In genomic region chr8:94307652-94308051, GRCm38 (mm10) we compare ENCODE assay signal across 15 mouse cellular contexts. TPM values are rescaled to one million over a fixed set of nuclear protein-coding genes. Genes with fewer than 3 reads are reported as not detected.
DNase-seq lines count a peak whose midpoint lies in the region; ATAC-seq lines count a peak whose summit lies in the region.
"Had no signal": no experiment of that assay in that cellular context is flagged by ENCODE, and none has a peak within 500 bp of the region (broad histone marks: within the 10 kb centered on the region; RNA-seq: fewer than 3 reads in every experiment).

No protein-coding gene starts in this region.

- peaks cover 91% of the 10 kb centered on the region for H3K36me3 ChIP-seq in heart, embryonic 13.5 days
- H3K36me3 ChIP-seq in liver, embryonic 12.5 days: peaks cover 92% of the 10 kb centered on the region

- intact Hi-C loops in heart, postnatal 10 days (cut with DNase I): no loop called here

- peak overlapping the region; percentile 57; the same call in 1 of the 2 replicates for H3K27ac ChIP-seq in heart, embryonic 13.5 days (replicated peaks)
- H3K27ac ChIP-seq in liver, embryonic 12.5 days: peak overlapping the region; percentile 45; the same call in 1 of the 2 replicates
- H3K27ac ChIP-seq: embryonic facial prominence, embryonic 15.5 days; forebrain, embryonic 12.5 days; layer of hippocampus, adult 2 months; neural tube, embryonic 12.5 days had no signal

- DNase-seq in heart, postnatal 10 days: no peak
- DNase-seq in MEL-GATA-1-ER (ENCODE audit: extremely low read depth, low read depth): peak; percentile 57
- no peak for DNase-seq in gastrocnemius, postnatal 10 days
- DNase-seq in thymus, postnatal 25 days: no peak
- DNase-seq: adrenal gland, adult 2 months; cerebellum, adult 9-10 months; right cerebral cortex, postnatal 25 days had no signal

- ATAC-seq in heart, embryonic 13.5 days (ENCODE audit: extremely low read depth, insufficient number of reproducible peaks, low FRiP score, low TSS enrichment): no peak
- ATAC-seq in liver, embryonic 12.5 days: peak; percentile 69
- peak; percentile 75 for ATAC-seq in megakaryocyte-erythroid progenitor cell, adult 5-6 weeks (replicated peaks; ENCODE audit: low FRiP score, low TSS enrichment, poor library complexity, severe bottlenecking)

- peaks cover 13% of the 10 kb centered on the region for H3K4me1 ChIP-seq in heart, embryonic 13.5 days
- peaks cover 19% of the 10 kb centered on the region for H3K4me1 ChIP-seq in liver, embryonic 12.5 days
- H3K4me1 ChIP-seq: embryonic facial prominence, embryonic 15.5 days; forebrain, embryonic 12.5 days; neural tube, embryonic 12.5 days had no signal

- H3K9me3 ChIP-seq in heart, embryonic 13.5 days: no peaks in the 10 kb centered on the region
- no peaks in the 10 kb centered on the region for H3K9me3 ChIP-seq in liver, embryonic 12.5 days (replicated peaks)
- H3K9me3 ChIP-seq: embryonic facial prominence, embryonic 15.5 days; forebrain, embryonic 12.5 days; neural tube, embryonic 12.5 days had no signal

- no peak overlapping the region for H3K4me2 ChIP-seq in heart, embryonic 13.5 days
- no peak overlapping the region for H3K4me2 ChIP-seq in liver, embryonic 12.5 days
- H3K4me2 ChIP-seq: embryonic facial prominence, embryonic 15.5 days; forebrain, embryonic 12.5 days; neural tube, embryonic 12.5 days had no signal

- H3K9ac ChIP-seq in heart, embryonic 13.5 days: no peak overlapping the region
- H3K9ac ChIP-seq in liver, embryonic 12.5 days: no peak overlapping the region
- H3K9ac ChIP-seq: embryonic facial prominence, embryonic 15.5 days; forebrain, embryonic 12.5 days; neural tube, embryonic 12.5 days had no signal

- H3K4me3 ChIP-seq in heart, embryonic 13.5 days: no peak overlapping the region
- H3K4me3 ChIP-seq in liver, embryonic 12.5 days: no peak overlapping the region
- H3K4me3 ChIP-seq: embryonic facial prominence, embryonic 15.5 days; forebrain, embryonic 12.5 days; layer of hippocampus, adult 2 months; neural tube, embryonic 12.5 days had no signal

- WGBS in heart, embryonic 13.5 days: 57% methylated on average over 9 of the region's 9 CpGs
- WGBS in liver, embryonic 12.5 days (ENCODE audit: insufficient replicate concordance): 41% methylated on average over 9 of the region's 9 CpGs

- no peaks in the 10 kb centered on the region for H3K27me3 ChIP-seq in heart, embryonic 13.5 days (replicated peaks)
- H3K27me3 ChIP-seq in liver, embryonic 12.5 days (replicated peaks): no peaks in the 10 kb centered on the region
- H3K27me3 ChIP-seq: embryonic facial prominence, embryonic 15.5 days; forebrain, embryonic 12.5 days; neural tube, embryonic 12.5 days had no signal

RNA-seq across cellular contexts. Expression of gene Slc12a3, which starts 21.3 kb away (rescaled TPM):
- polyA plus RNA-seq in heart, embryonic 13.5 days (2015; fragmentation: Nextera tagmentation; extraction: Ambion mirVana): not detected in 2 replicates
- total RNA-seq in heart, postnatal 10 days (2021): under 1 TPM in 1 of 2 experiments, not detected in 1; 0.38 TPM
- polyA plus RNA-seq in liver, embryonic 12.5 days (2016; fragmentation: Nextera tagmentation; extraction: Ambion mirVana): not detected in 2 replicates
- total RNA-seq in megakaryocyte-erythroid progenitor cell, adult 5-6 weeks (2014; fragmentation: Nextera tagmentation): 0.12 and 1.8 TPM in 2 replicates
- total RNA-seq in megakaryocyte-erythroid progenitor cell, adult 5-6 weeks (2017): not detected in 2 replicates
- not detected for total RNA-seq in gastrocnemius, postnatal 10 days (2021)
- total RNA-seq: midbrain, postnatal 0 days had no signal
- polyA plus RNA-seq: adrenal gland, adult 2 months; forebrain, embryonic 12.5 days had no signal
